Mouse (Mus musculus) bone marrow macrophage, adult 2 months (primary cell): ENCODE data around the gene Fmo2. TPM values are rescaled to one million over a fixed set of nuclear protein-coding genes. Genes with fewer than 3 reads are reported as not detected.
A peak's percentile ranks its signal among the peaks of the same experiment; 100 is the strongest.

ENCODE experiments used
- H3K27ac ChIP-seq: 2 replicates; pipeline ENCODE4 v1.5.1; 2012; ENCODE audit warnings: low read depth, low read length; ENCODE audit not compliant: insufficient read depth
- H3K4me1 ChIP-seq: 2 replicates; pipeline ENCODE4 v1.6.1; 2012; ENCODE audit warnings: low read length; ENCODE audit not compliant: control insufficient read depth, insufficient read depth
- H3K4me3 ChIP-seq: 2 replicates; pipeline ENCODE4 v1.5.1; 2012; ENCODE audit warnings: mild to moderate bottlenecking, low read length, moderate library complexity; ENCODE audit not compliant: insufficient read depth
- CTCF ChIP-seq: IDR thresholded peaks from 2 replicates; pipeline ENCODE4 v1.5.1; 2012; ENCODE audit warnings: low read depth, mild to moderate bottlenecking, low read length, moderate library complexity
- POLR2A ChIP-seq: IDR thresholded peaks from 2 replicates; pipeline ENCODE4 v1.6.1; 2012; ENCODE audit warnings: mild to moderate bottlenecking, low read depth, low read length, borderline replicate concordance
- polyA plus RNA-seq: library from polyadenylated mRNA; stranded (reverse); fragments of >200 nt; gene quantifications from 2 replicates; pipeline ENCODE4 v1.2.4, GENCODE M21; 2012; ENCODE audit not compliant: missing spikeins, insufficient read depth, insufficient read length

Gene Fmo2
- polyA plus RNA-seq, 1 experiment, result not detected

DNA sequence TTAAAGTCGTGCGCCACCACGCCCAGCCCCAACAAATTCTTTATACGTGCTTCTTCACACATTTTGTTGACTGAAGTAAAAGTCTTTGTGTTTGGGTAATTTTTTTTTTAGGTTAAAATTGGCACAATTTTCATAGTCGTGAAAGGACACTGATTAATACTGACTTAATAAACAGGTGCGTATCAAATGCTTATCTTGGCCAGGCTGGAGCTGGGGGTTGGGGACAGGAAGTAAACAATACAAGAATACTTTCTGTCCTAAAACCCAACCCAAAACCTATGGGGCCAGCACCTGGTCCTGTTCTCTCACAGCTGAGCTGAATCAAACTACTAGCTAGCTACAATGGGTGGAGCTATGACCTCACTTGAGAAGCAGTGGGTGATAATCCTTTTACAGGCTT, 5.5 kb downstream of the Fmo2 start:
- TF ChIP-seq POLR2A, result no peak
- no peak for TF ChIP-seq CTCF
- H3K4me1 ChIP-seq, result no peaks in the 10 kb centered on the region
- H3K27ac ChIP-seq, result no peak overlapping the region
- H3K4me3 ChIP-seq, result no peak overlapping the region

- H3K4me1 ChIP-seq, result no peaks in the 10 kb centered on the region
- H3K27ac ChIP-seq, result no peak overlapping the region
- no peak overlapping the region for H3K4me3 ChIP-seq
- TF ChIP-seq CTCF (no peak), POLR2A (no peak)
Observed at GRCm38 (mm10) chr1:162891980-162892451, 6.5 kb downstream of the Fmo2 start.

DNA sequence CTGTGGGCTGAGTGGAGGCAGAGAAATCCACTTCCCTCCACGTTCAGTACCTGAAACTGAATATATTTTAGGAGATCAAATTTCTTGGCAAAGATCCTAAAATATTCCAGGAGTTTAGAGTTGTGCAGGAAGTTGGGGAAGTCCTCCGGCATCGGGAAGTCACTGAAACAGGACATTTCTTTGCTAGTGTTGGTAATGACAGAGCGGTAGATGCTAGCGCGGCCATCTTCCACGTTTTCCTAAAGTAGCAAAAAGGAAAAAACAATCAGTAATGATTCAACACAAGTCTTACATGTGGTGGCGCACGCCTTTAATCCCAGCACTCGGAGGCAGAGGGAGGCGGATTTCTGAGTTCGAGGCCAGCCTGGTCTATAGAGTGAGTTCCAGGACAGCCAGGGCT, 9.9 kb downstream of the Fmo2 start:
- Histone ChIP-seq H3K27ac (no peak overlapping the region), H3K4me3 (no peak overlapping the region), H3K4me1 (no peaks in the 10 kb centered on the region)
- TF ChIP-seq CTCF (no peak), POLR2A (no peak)

GRCm38 (mm10) chr1:162887644-162888043, 10.9 kb downstream of the Fmo2 start:
- Histone ChIP-seq H3K27ac (no peak overlapping the region), H3K4me1 (no peaks in the 10 kb centered on the region), H3K4me3 (no peak overlapping the region)
- TF ChIP-seq POLR2A (no peak), CTCF (no peak)

- Histone ChIP-seq H3K27ac (no peak overlapping the region), H3K4me3 (no peak overlapping the region), H3K4me1 (no peaks in the 10 kb centered on the region)
- no peak for TF ChIP-seq CTCF
Observed at GRCm38 (mm10) chr1:162886138-162886816, 12.2 kb downstream of the Fmo2 start.

DNA sequence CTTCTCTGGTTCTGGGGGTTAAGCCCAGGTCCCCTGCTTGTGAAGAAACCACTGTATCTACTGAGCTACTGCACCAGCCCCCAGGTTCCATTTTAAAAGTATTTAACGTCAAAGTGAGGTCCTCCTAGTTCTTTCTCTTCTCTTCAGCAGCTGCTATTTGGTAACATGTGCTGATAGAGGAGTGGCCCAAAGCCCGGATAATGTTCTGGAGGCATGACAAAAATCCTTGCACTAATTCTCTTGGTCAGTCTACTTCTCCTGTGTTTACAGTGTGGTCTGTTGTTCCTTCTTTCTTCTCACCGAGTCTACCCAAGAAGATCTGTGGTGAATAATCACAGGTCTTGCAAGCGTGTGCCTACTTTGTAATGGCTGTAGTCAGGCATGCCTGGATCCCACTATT, 15.8 kb downstream of the Fmo2 start:
- TF ChIP-seq CTCF (no peak), POLR2A (no peak)
- Histone ChIP-seq H3K27ac (no peak overlapping the region), H3K4me1 (no peaks in the 10 kb centered on the region), H3K4me3 (no peak overlapping the region)

GRCm38 (mm10) chr1:162879595-162880369, 18.7 kb downstream of the Fmo2 start:
- no peaks in the 10 kb centered on the region for H3K4me1 ChIP-seq
- no peak overlapping the region for H3K27ac ChIP-seq
- H3K4me3 ChIP-seq, result no peak overlapping the region

DNA sequence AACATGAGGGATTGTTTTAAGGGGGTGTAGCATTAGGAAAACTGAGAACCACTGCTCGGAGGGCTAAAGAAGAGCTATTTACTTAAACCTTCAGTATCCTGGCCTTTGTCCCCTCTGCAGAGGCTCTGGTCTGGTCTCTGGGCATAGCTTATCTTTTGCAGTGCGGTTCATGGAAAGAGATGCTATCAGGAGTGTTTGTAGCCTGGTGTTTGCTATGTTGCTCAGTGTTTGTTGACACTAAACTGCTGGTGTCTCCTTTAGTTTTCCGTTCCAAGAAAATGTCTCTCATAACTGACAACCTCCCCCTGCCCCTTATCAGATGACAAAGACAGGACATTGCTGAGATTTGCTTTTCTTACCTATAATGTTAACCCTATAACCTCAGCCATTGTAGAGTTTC, 23.4 kb downstream of the Fmo2 start:
- no peak overlapping the region for H3K27ac ChIP-seq
- no peak overlapping the region for H3K4me3 ChIP-seq
- H3K4me1 ChIP-seq, result no peaks in the 10 kb centered on the region
- TF ChIP-seq CTCF (no peak), POLR2A (no peak)

More at GRCm38 (mm10) chr1:162879595-162880369, 18.7 kb downstream of the Fmo2 start:
- TF ChIP-seq CTCF (peak; percentile 37; the same call in 1 of the 2 replicates), POLR2A (no peak)

GRCm38 (mm10) chr1:162871701-162872311, 26.7 kb downstream of the Fmo2 start:
- no peak for TF ChIP-seq CTCF
- no peak for TF ChIP-seq POLR2A
- H3K27ac ChIP-seq, result no peak overlapping the region

GRCm38 (mm10) chr1:162870978-162871377, 27.5 kb downstream of the Fmo2 start:
- no peak for TF ChIP-seq POLR2A
- TF ChIP-seq CTCF, result no peak
- H3K27ac ChIP-seq, result no peak overlapping the region

More at GRCm38 (mm10) chr1:162871701-162872311, 26.7 kb downstream of the Fmo2 start:
- no peaks in the 10 kb centered on the region for H3K4me1 ChIP-seq
- H3K4me3 ChIP-seq, result no peak overlapping the region

More at GRCm38 (mm10) chr1:162870978-162871377, 27.5 kb downstream of the Fmo2 start:
- no peak overlapping the region for H3K4me3 ChIP-seq
- no peaks in the 10 kb centered on the region for H3K4me1 ChIP-seq
